Mouse (Mus musculus) cerebellum, postnatal 25 days (tissue): ENCODE data around the gene Rxfp1.
A peak's percentile ranks its signal among the peaks of the same experiment; 100 is the strongest.
"Not testable (repeated sequence)": the region's sequence is repeated elsewhere in the genome, so short reads cannot be mapped to it uniquely, and the experiment has no call there.

Source experiments
- DNase-seq, 2 experiments: peaks; one replicate each; pipeline ENCODE4 v3.0.0; 2021; ENCODE audit warnings: mixed read lengths in 2 of 2

Rxfp1 gene

GRCm38 (mm10) chr3:79737780-79738179 is at the start of gene Rxfp1:
TSS of gene Rxfp1 (minus strand) at chr3:79737880.
- DNase-seq = no peak

GRCm38 (mm10) chr3:79784362-79784736 is 46.7 kb upstream of the Rxfp1 start:
- no peak for DNase-seq

- DNase-seq = no peak
Observed at GRCm38 (mm10) chr3:79783630-79784361, 46.1 kb upstream of the Rxfp1 start.

GRCm38 (mm10) chr3:79772701-79773100 is 35.0 kb upstream of the Rxfp1 start:
- no peak for DNase-seq

GRCm38 (mm10) chr3:79753736-79754135 is 16.1 kb upstream of the Rxfp1 start:
- DNase-seq = no peak

- DNase-seq = no peak
Observed at GRCm38 (mm10) chr3:79746585-79746984, 8.9 kb upstream of the Rxfp1 start.

- no peak for DNase-seq
Observed at GRCm38 (mm10) chr3:79745101-79745500, 7.4 kb upstream of the Rxfp1 start.

GRCm38 (mm10) chr3:79744415-79744814 is 6.7 kb upstream of the Rxfp1 start:
- DNase-seq = no peak

GRCm38 (mm10) chr3:79740351-79740750 is 2.7 kb upstream of the Rxfp1 start:
- DNase-seq = peak; percentile 27 to 48

- peak; percentile 63 to 71 for DNase-seq
Observed at GRCm38 (mm10) chr3:79738451-79738850, 771 bp upstream of the Rxfp1 start.

GRCm38 (mm10) chr3:79726506-79727075 is 11.1 kb downstream of the Rxfp1 start:
- no peak for DNase-seq

- DNase-seq = no peak
Observed at GRCm38 (mm10) chr3:79720756-79721484, 16.8 kb downstream of the Rxfp1 start.

- peak; percentile 62 to 77 for DNase-seq
Observed at GRCm38 (mm10) chr3:79706436-79706835, 31.2 kb downstream of the Rxfp1 start.

GRCm38 (mm10) chr3:79703135-79703534 is 34.5 kb downstream of the Rxfp1 start:
- DNase-seq = peak in 1 of 2 experiments; percentile 13

GRCm38 (mm10) chr3:79691957-79692356 is 45.7 kb downstream of the Rxfp1 start:
- no peak for DNase-seq

- no peak for DNase-seq
Observed at GRCm38 (mm10) chr3:79690111-79690651, 47.5 kb downstream of the Rxfp1 start.

GRCm38 (mm10) chr3:79688101-79688500 is 49.6 kb downstream of the Rxfp1 start:
- not testable (repeated sequence) for DNase-seq

- no peak for DNase-seq
Observed at GRCm38 (mm10) chr3:79683529-79683928, 54.2 kb downstream of the Rxfp1 start.

- no peak for DNase-seq
Observed at GRCm38 (mm10) chr3:79682351-79683132, 55.1 kb downstream of the Rxfp1 start.

GRCm38 (mm10) chr3:79676411-79676810 is 61.3 kb downstream of the Rxfp1 start:
- no peak for DNase-seq

GRCm38 (mm10) chr3:79674641-79675040 is 63.0 kb downstream of the Rxfp1 start:
- DNase-seq = no peak

- peak; percentile 47 to 84 for DNase-seq
Observed at GRCm38 (mm10) chr3:79673082-79673481, 64.6 kb downstream of the Rxfp1 start.

GRCm38 (mm10) chr3:79672188-79672587 is 65.5 kb downstream of the Rxfp1 start:
- no peak for DNase-seq
